Mouse (Mus musculus): ENCODE results near the gene Itih4. TPM values are rescaled to one million over a fixed set of nuclear protein-coding genes. Genes with fewer than 3 reads are reported as not detected.

The Itih4 gene
- 0.40 TPM in 1 of 2 replicates, not detected in the other for polyA plus RNA-seq (2016; fragmentation: Nextera tagmentation; extraction: Ambion mirVana)

DNA sequence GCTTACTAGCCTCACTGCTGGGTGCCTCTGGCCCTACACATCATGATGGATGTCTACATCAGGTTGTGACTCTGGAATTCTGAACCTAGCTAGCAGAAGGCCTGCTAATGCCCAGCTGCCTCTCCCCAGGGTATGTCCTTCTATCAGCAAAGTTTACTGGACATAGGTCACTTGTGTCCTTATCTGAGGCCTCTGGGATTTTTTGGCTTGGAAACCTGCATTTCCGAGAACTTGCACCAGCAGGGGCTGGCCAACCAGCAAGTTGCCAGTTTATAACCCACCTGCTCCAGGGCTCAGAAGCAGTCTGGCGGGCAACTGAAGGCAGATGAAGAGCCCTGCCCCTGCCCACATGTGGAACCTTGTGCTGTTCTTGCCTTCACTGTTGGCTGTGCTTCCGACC lies at the start of gene Itih4:
Itih4 (plus strand) TSS at position 273 of the 400 bp plus-strand sequence.
- Histone ChIP-seq H3K9me3 (no peaks in the 10 kb centered on the region), H3K27ac (no peak within 1 kb of the TSS), H3K4me3 (no peak within 1 kb of the TSS), H3K4me1 (peaks cover 15% of the 10 kb centered on the region), H3K36me3 (no peaks in the 10 kb centered on the region), H3K27me3 (ENCODE audit: insufficient read depth, poor library complexity, severe bottlenecking) (peaks cover 10% of the 10 kb centered on the region; the same call in 1 of the 2 replicates)
- DNase-seq (ENCODE audit: low spot score), result no peak
- WGBS, result 68% methylated on average over 3 of the region's 3 CpGs

DNA sequence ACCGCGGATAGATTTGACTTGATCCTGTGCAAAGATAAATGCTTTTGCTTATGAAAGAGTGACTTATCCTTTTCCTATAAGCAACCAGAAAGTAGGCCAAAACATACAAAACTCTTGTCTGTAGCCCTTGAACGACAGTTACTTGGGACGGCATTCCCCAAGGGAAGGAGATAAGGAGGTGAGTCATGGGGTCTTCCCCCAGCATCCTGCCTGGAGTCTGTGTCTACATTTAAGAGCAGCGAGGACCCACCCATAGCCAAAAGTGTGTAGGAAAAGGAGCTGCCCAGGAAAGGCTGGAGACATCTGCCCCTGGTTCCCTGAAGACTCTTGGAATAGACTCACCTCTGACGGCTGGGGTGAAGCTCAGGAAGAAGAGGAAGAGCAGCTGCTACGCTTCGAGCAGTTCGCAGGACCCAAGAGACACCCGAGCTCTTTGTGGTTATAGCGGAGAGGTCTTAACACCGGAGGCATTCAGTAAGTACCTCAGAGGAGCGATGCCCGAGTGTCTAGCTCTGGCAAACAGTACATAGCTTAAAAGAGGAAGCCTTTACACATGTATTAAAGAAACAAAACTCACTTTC lies 48.8 kb upstream of the Itih4 start:
- H3K27ac ChIP-seq, result no peak overlapping the region
- no peak for DNase-seq (ENCODE audit: low spot score)
- H3K36me3 ChIP-seq, result peaks cover 13% of the 10 kb centered on the region; the same call in 1 of the 2 replicates
- H3K27me3 ChIP-seq (ENCODE audit: insufficient read depth, poor library complexity, severe bottlenecking), result no peaks in the 10 kb centered on the region
- peaks cover 17% of the 10 kb centered on the region for H3K4me1 ChIP-seq
- no peak overlapping the region for H3K4me3 ChIP-seq
- no peaks in the 10 kb centered on the region for H3K9me3 ChIP-seq
- 69% methylated on average over 14 of the region's 14 CpGs for WGBS

GRCm38 (mm10) chr14:30843701-30844100 lies 42.6 kb upstream of the Itih4 start:
- DNase-seq (ENCODE audit: low spot score), result no peak
- H3K4me1 ChIP-seq, result no peaks in the 10 kb centered on the region
- H3K36me3 ChIP-seq, result peaks cover 17% of the 10 kb centered on the region; the same call in 1 of the 2 replicates
- no peaks in the 10 kb centered on the region for H3K9me3 ChIP-seq
- 76% methylated on average over 3 of the region's 3 CpGs for WGBS
- H3K27me3 ChIP-seq (ENCODE audit: insufficient read depth, poor library complexity, severe bottlenecking), result no peaks in the 10 kb centered on the region
- H3K4me3 ChIP-seq, result no peak overlapping the region
- no peak overlapping the region for H3K27ac ChIP-seq

- Histone ChIP-seq H3K36me3 (peaks cover 3% of the 10 kb centered on the region; the same call in 1 of the 2 replicates), H3K27ac (no peak overlapping the region), H3K27me3 (ENCODE audit: insufficient read depth, poor library complexity, severe bottlenecking) (no peaks in the 10 kb centered on the region), H3K9me3 (no peaks in the 10 kb centered on the region), H3K4me1 (peaks cover 7% of the 10 kb centered on the region; the same call in 1 of the 2 replicates), H3K4me3 (no peak overlapping the region)
- WGBS, result 86% methylated on average over 5 of the region's 5 CpGs
- DNase-seq (ENCODE audit: low spot score), result no peak
Measured at GRCm38 (mm10) chr14:30850504-30850903, 35.8 kb upstream of the Itih4 start.

DNA sequence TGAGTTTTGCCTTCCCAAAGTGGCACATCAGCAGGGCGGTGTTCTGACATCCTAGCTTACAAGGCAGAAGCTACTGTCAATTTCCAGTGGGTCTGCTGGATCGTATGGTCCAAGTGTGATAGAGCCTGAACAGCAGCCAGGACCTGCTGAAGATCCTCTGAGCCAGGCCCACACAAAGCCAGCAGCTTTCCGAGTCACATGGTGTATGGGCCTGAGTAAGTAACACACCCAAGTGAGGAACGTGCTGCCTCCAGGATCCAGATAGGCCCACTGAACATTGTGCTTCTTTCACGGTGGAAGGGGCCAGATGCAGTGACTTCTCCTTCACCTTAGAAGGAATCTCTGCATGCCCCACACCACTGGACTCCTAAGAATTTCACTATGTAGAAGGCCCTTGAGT lies 34.0 kb upstream of the Itih4 start:
- Histone ChIP-seq H3K4me1 (peaks cover 11% of the 10 kb centered on the region), H3K9me3 (no peaks in the 10 kb centered on the region), H3K27ac (no peak overlapping the region), H3K36me3 (no peaks in the 10 kb centered on the region), H3K4me3 (no peak overlapping the region), H3K27me3 (ENCODE audit: insufficient read depth, poor library complexity, severe bottlenecking) (no peaks in the 10 kb centered on the region)
- 81% methylated on average over 5 of the region's 5 CpGs for WGBS
- DNase-seq (ENCODE audit: low spot score), result no peak

DNA sequence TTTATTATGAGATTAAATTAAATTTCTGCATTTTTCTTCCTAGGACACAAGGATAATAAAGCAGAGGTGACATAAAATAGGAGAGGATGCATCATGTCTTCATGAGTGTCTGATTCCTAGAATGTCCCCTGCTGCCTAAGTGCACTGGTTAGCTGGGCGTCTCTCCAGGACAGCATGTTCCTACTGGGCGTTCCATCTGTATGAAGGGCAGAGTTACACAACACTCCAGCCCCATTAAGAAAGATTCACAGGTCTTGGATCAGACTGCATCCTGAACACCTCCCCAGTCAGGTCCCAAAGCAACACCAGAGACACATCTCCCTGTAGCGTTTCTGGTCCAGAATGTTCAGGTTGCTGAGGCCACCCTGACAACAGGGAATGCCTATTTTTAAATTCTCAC lies 31.0 kb upstream of the Itih4 start:
- no peaks in the 10 kb centered on the region for H3K36me3 ChIP-seq
- WGBS, result 90% methylated on average over 3 of the region's 3 CpGs
- H3K4me1 ChIP-seq, result peaks cover 11% of the 10 kb centered on the region
- no peaks in the 10 kb centered on the region for H3K9me3 ChIP-seq
- no peaks in the 10 kb centered on the region for H3K27me3 ChIP-seq (ENCODE audit: insufficient read depth, poor library complexity, severe bottlenecking)
- H3K4me3 ChIP-seq, result no peak overlapping the region
- DNase-seq (ENCODE audit: low spot score), result no peak
- no peak overlapping the region for H3K27ac ChIP-seq

DNA sequence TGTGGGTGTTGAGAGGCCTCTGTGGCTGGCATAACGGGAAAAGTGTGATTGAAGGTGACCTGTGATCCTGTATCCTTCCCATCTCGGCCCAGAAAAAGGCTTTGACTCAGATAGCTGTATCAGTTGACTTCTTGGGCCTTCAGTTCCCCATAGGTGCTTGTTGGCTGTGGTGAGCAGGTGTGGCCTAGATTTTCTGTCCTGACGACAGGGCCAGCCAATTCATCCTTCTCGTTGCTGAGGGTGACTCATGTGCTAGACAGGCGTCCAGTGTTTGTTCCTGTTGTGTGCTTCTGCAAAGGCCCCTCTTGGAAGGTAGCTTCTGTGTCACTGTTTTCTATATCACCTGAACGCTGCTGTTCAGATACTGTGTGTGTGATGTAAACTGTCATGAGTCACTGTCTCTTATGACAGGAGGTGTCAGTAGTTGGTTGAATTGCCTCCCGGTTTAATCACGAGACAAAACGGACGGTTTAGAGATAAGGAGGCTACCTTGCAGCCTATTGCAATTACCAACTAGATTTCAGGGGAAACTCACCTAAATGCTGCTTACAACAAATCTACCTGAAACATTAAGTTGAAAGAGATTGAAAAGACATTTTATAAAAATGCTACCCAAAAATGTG lies 29.3 kb upstream of the Itih4 start:
- no peak overlapping the region for H3K27ac ChIP-seq
- no peaks in the 10 kb centered on the region for H3K36me3 ChIP-seq
- 68% methylated on average over 10 of the region's 10 CpGs for WGBS
- no peak for DNase-seq (ENCODE audit: low spot score)
- H3K27me3 ChIP-seq (ENCODE audit: insufficient read depth, poor library complexity, severe bottlenecking), result no peaks in the 10 kb centered on the region
- peaks cover 18% of the 10 kb centered on the region for H3K4me1 ChIP-seq
- no peaks in the 10 kb centered on the region for H3K9me3 ChIP-seq
- H3K4me3 ChIP-seq, result no peak overlapping the region

GRCm38 (mm10) chr14:30857990-30858389 lies 28.3 kb upstream of the Itih4 start:
- Histone ChIP-seq H3K36me3 (no peaks in the 10 kb centered on the region), H3K27me3 (ENCODE audit: insufficient read depth, poor library complexity, severe bottlenecking) (no peaks in the 10 kb centered on the region), H3K4me3 (no peak overlapping the region), H3K9me3 (no peaks in the 10 kb centered on the region), H3K4me1 (peaks cover 13% of the 10 kb centered on the region), H3K27ac (no peak overlapping the region)
- WGBS, result 79% methylated on average over 4 of the region's 4 CpGs
- no peak for DNase-seq (ENCODE audit: low spot score)

DNA sequence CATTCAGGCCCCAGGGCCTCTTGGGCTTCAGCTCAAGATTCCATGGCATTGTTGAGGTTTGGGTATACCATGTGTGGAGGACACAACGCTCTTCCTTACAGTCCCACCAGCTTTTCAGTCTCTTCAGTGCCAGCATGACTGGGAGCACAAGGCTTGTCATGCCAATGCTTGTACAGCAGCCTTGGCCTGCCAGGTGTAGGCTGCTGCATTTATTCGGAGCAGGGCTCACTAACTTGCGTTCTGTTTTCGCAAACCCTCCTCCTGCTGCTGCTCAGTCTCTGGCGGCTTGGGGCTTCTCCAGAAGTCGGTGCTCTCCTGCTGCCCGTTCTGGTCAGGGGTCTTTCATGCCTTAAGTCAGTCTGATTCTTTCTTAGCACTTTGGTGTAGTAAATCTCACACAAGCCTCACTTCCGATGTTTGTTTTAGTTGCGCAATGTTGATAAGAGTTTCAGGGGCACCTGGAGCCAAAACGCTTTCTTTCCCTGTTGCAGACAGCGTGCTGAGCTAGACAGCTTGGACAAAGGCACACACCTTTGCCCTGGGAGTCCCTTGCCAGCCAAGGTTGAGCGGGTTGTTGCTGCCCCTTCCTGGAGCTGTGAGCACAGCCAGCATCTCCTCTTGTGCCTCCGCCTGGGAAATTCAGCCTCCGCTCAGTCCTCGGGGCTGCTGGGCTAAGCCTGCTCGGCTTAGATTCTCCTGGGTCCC lies 24.7 kb upstream of the Itih4 start:
- Histone ChIP-seq H3K27ac (no peak overlapping the region; the same call in 1 of the 2 replicates), H3K9me3 (no peaks in the 10 kb centered on the region), H3K4me1 (peaks cover 13% of the 10 kb centered on the region), H3K27me3 (ENCODE audit: insufficient read depth, poor library complexity, severe bottlenecking) (no peaks in the 10 kb centered on the region), H3K4me3 (no peak overlapping the region), H3K36me3 (0 out of 2 replicates have a peak, but pooled peaks cover 2% of the 10 kb centered on the region)
- DNase-seq (ENCODE audit: low spot score), result no peak
- WGBS, result 61% methylated on average over 16 of the region's 16 CpGs

DNA sequence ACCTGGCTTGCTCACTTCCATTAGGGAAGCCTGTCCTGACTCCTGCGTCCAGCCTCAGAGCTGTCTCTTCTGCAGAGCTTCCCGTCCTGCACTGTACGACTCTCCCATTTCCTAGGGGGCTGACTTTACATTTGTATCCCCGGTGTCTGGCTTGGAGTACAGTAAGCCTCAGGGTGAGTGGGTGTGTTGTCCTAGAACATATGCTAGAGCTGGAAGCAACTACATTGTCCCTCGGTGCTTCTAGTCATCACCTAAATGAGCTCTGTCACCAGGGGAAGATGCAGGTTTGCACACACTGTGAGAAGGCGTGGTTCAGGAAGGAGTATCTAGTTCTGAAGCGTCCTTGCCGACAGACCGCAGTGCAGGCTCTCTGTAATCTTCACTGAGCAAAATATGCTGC lies 23.9 kb upstream of the Itih4 start:
- 83% methylated on average over 9 of the region's 9 CpGs for WGBS
- Histone ChIP-seq H3K27me3 (ENCODE audit: insufficient read depth, poor library complexity, severe bottlenecking) (no peaks in the 10 kb centered on the region), H3K4me3 (no peak overlapping the region), H3K9me3 (no peaks in the 10 kb centered on the region), H3K27ac (no peak overlapping the region), H3K4me1 (peaks cover 9% of the 10 kb centered on the region), H3K36me3 (0 out of 2 replicates have a peak, but pooled peaks cover 3% of the 10 kb centered on the region)
- no peak for DNase-seq (ENCODE audit: low spot score)

- 70% methylated on average over 3 of the region's 3 CpGs for WGBS
- H3K4me1 ChIP-seq, result peaks cover 24% of the 10 kb centered on the region
Measured at GRCm38 (mm10) chr14:30865311-30865710, 21.0 kb upstream of the Itih4 start.

DNA sequence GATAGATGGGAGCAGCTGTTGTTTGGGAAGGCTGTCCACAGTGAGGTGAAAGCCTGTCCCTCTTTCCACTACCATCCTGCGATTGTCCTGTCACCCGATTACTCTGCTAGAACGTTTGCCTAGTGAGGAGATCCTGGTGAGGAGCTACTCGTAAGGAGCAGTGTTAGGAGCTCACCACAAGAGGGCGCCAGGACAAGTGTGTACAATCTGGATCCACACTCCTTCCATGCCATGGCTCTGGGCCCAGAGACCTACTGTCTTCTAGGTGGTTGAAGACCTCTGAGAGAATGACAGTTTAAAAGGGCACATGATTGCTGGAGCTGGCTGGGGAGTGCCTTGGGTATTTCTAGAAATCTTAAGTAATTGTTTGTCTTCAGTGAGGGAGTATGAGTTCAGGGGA lies 19.2 kb upstream of the Itih4 start:
- 31% methylated on average over 5 of the region's 5 CpGs for WGBS
- Histone ChIP-seq H3K27me3 (ENCODE audit: insufficient read depth, poor library complexity, severe bottlenecking) (no peaks in the 10 kb centered on the region), H3K36me3 (peaks cover 7% of the 10 kb centered on the region; the same call in 1 of the 2 replicates), H3K4me1 (peaks cover 27% of the 10 kb centered on the region), H3K9me3 (no peaks in the 10 kb centered on the region), H3K27ac (no peak overlapping the region), H3K4me3 (no peak overlapping the region)
- no peak for DNase-seq (ENCODE audit: low spot score)

More at GRCm38 (mm10) chr14:30865311-30865710, 21.0 kb upstream of the Itih4 start:
- DNase-seq (ENCODE audit: low spot score), result no peak
- no peak overlapping the region for H3K27ac ChIP-seq
- no peak overlapping the region for H3K4me3 ChIP-seq
- 0 out of 2 replicates have a peak, but pooled peaks cover 3% of the 10 kb centered on the region for H3K36me3 ChIP-seq
- no peaks in the 10 kb centered on the region for H3K9me3 ChIP-seq
- no peaks in the 10 kb centered on the region for H3K27me3 ChIP-seq (ENCODE audit: insufficient read depth, poor library complexity, severe bottlenecking)

DNA sequence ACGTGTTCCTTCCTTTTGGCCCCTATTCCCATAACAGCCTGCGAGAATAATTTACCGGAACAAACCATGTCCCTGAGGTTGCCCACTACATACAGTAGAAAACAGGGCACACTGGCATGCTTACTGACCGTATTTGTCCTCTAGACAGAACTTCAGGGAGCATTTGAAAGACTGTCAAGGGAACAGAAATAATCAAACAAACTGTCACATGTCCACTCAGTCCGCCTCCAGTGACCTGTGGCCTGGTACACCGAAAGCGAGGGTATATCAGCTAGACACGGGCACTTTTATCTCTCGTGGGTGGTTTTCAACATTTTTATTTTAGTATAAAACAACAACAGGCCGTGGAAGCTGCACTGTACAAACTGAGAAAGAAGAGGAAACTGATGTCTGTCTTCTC lies 17.4 kb upstream of the Itih4 start:
- Histone ChIP-seq H3K9me3 (no peaks in the 10 kb centered on the region), H3K4me1 (peaks cover 36% of the 10 kb centered on the region), H3K4me3 (no peak overlapping the region), H3K27me3 (ENCODE audit: insufficient read depth, poor library complexity, severe bottlenecking) (no peaks in the 10 kb centered on the region), H3K27ac (peak overlapping the region; percentile 85; the same call in 1 of the 2 replicates), H3K36me3 (peaks cover 11% of the 10 kb centered on the region)
- 82% methylated on average over 10 of the region's 10 CpGs for WGBS
- no peak for DNase-seq (ENCODE audit: low spot score)
